Mouse (Mus musculus) urinary bladder, postnatal 4 days (tissue): ENCODE measurements around the gene Itga6.
"Not testable (repeated sequence)": the region's sequence is repeated elsewhere in the genome, so short reads cannot be mapped to it uniquely, and the experiment has no call there.

Experiments
- DNase-seq, 2 experiments: peaks; one replicate each; pipeline ENCODE4 v3.0.0; 2021 to 2022; ENCODE audit warnings: low spot score in 2 of 2

Gene Itga6

GRCm38 (mm10) chr2:71745610-71746374, at the start of gene Itga6:
Gene Itga6 (plus strand): TSS chr2:71745616.
- DNase-seq, result no peak

GRCm38 (mm10) chr2:71696776-71697175, 48.6 kb upstream of the Itga6 start:
- DNase-seq, result no peak

GRCm38 (mm10) chr2:71697408-71698336, 47.7 kb upstream of the Itga6 start:
- DNase-seq, result no peak

GRCm38 (mm10) chr2:71698366-71698765, 47.0 kb upstream of the Itga6 start:
- DNase-seq, result no peak

GRCm38 (mm10) chr2:71698942-71699341, 46.5 kb upstream of the Itga6 start:
- no peak for DNase-seq

GRCm38 (mm10) chr2:71701341-71701740, 44.1 kb upstream of the Itga6 start:
- no peak for DNase-seq

GRCm38 (mm10) chr2:71704309-71704708, 41.1 kb upstream of the Itga6 start:
- no peak for DNase-seq

GRCm38 (mm10) chr2:71708886-71709285, 36.5 kb upstream of the Itga6 start:
- DNase-seq, result no peak

- DNase-seq, result no peak
Measured at GRCm38 (mm10) chr2:71711640-71712039, 33.8 kb upstream of the Itga6 start.

- DNase-seq, result no peak
Measured at GRCm38 (mm10) chr2:71714416-71714815, 31.0 kb upstream of the Itga6 start.

- no peak for DNase-seq
Measured at GRCm38 (mm10) chr2:71719005-71719386, 26.4 kb upstream of the Itga6 start.

- no peak for DNase-seq
Measured at GRCm38 (mm10) chr2:71719387-71720034, 25.9 kb upstream of the Itga6 start.

GRCm38 (mm10) chr2:71720556-71720955, 24.9 kb upstream of the Itga6 start:
- not testable (repeated sequence) for DNase-seq

- DNase-seq, result no peak
Measured at GRCm38 (mm10) chr2:71722913-71723312, 22.5 kb upstream of the Itga6 start.

- DNase-seq, result no peak
Measured at GRCm38 (mm10) chr2:71723623-71724022, 21.8 kb upstream of the Itga6 start.

GRCm38 (mm10) chr2:71724028-71724427, 21.4 kb upstream of the Itga6 start:
- no peak for DNase-seq

GRCm38 (mm10) chr2:71725446-71725845, 20.0 kb upstream of the Itga6 start:
- DNase-seq, result no peak

GRCm38 (mm10) chr2:71726883-71727676, 18.3 kb upstream of the Itga6 start:
- no peak for DNase-seq

GRCm38 (mm10) chr2:71728341-71728740, 17.1 kb upstream of the Itga6 start:
- no peak for DNase-seq

- DNase-seq, result no peak
Measured at GRCm38 (mm10) chr2:71728796-71729195, 16.6 kb upstream of the Itga6 start.
